Mouse (Mus musculus) forebrain, embryonic 11.5 days (tissue): ENCODE data around the gene Vcan. TPM values are rescaled to one million over a fixed set of nuclear protein-coding genes. Genes with fewer than 3 reads are reported as not detected.
A peak's percentile ranks its signal among the peaks of the same experiment; 100 is the strongest.
"Not testable (repeated sequence)": the region's sequence is repeated elsewhere in the genome, so short reads cannot be mapped to it uniquely, and the experiment has no call there.

Experiments used
- ATAC-seq: fragments of 200-750 bp; cut with Nextera tagmentation; replicated peaks from 2 replicates; pipeline ENCODE4 v1.8.0; 2017; ENCODE audit warnings: moderate TSS enrichment; ENCODE audit not compliant: low FRiP score
- DNase-seq: peaks from one replicate; pipeline ENCODE4 v3.0.0-alpha.2; 2017; ENCODE audit warnings: low spot score
- H3K27ac ChIP-seq: fragments of 300-500 bp; sonication (generic); 2 replicates; pipeline ENCODE4 v1.5.1; 2014; ENCODE audit warnings: low read depth, low read length
- H3K27me3 ChIP-seq: fragments of 300-500 bp; sonication (generic); 2 replicates; pipeline ENCODE4 v1.6.1; 2014; ENCODE audit warnings: mild to moderate bottlenecking, low read length, mixed read lengths; ENCODE audit not compliant: control insufficient read depth, insufficient read depth
- H3K36me3 ChIP-seq: fragments of 300-500 bp; sonication (generic); 2 replicates; pipeline ENCODE4 v1.6.1; 2014; ENCODE audit warnings: mild to moderate bottlenecking, low read length, moderate library complexity, mixed read lengths; ENCODE audit not compliant: control insufficient read depth, insufficient read depth
- H3K4me1 ChIP-seq: fragments of 300-500 bp; sonication (generic); replicated peaks from 2 replicates; pipeline ENCODE4 v1.6.1; 2014; ENCODE audit warnings: low read length, mixed read lengths; ENCODE audit not compliant: control insufficient read depth, insufficient read depth
- H3K4me2 ChIP-seq: fragments of 300-500 bp; sonication (generic); 2 replicates; pipeline ENCODE4 v1.6.1; 2014; ENCODE audit warnings: low read depth, mild to moderate bottlenecking, low read length, moderate library complexity, mixed read lengths; ENCODE audit not compliant: severe bottlenecking
- H3K4me3 ChIP-seq: fragments of 300-500 bp; sonication (generic); 2 replicates; pipeline ENCODE4 v1.5.1; 2014; ENCODE audit warnings: low read depth, low read length
- H3K9ac ChIP-seq: fragments of 300-500 bp; sonication (generic); 2 replicates; pipeline ENCODE4 v1.6.1; 2014; ENCODE audit warnings: low read length
- H3K9me3 ChIP-seq: fragments of 300-500 bp; sonication (generic); 2 replicates; pipeline ENCODE4 v1.6.1; 2016; ENCODE audit warnings: low read length, mixed read lengths; ENCODE audit not compliant: control insufficient read depth
- WGBS: fragments of 180-500 bp; shearing (Covaris S2); extraction: QIAGEN DNeasy Blood & Tissue Kit; methylation state at CpG from one replicate; pipeline ENCODE4 v1.1.7; 2014; 5-methylcytosine and 5-hydroxymethylcytosine counted together
- polyA plus RNA-seq: library from polyadenylated mRNA; unstranded; fragments of >200 nt; fragmentation: Nextera tagmentation; extraction: Ambion mirVana; gene quantifications from 2 replicates; pipeline ENCODE4 v1.2.1, GENCODE M21; 2014

The Vcan gene
- polyA plus RNA-seq, 1 experiment from 2014 or later: 59.5 TPM

- DNase-seq (no peak), ATAC-seq (no peak)
- no peak overlapping the region for H3K4me3 ChIP-seq
- no peak overlapping the region for H3K27ac ChIP-seq
- H3K36me3 ChIP-seq: no peaks in the 10 kb centered on the region
- H3K27me3 ChIP-seq: no peaks in the 10 kb centered on the region
- H3K4me2 ChIP-seq: no peak overlapping the region
- H3K4me1 ChIP-seq: no peaks in the 10 kb centered on the region
- WGBS: 95% methylated on average over 3 of the region's 3 CpGs
- no peak overlapping the region for H3K9ac ChIP-seq
- no peaks in the 10 kb centered on the region for H3K9me3 ChIP-seq
Measured at GRCm38 (mm10) chr13:89765966-89766365, 23.7 kb upstream of the Vcan start.

- no peak for ATAC-seq
- Histone ChIP-seq H3K27ac (no peak overlapping the region), H3K4me1 (no peaks in the 10 kb centered on the region), H3K9me3 (no peaks in the 10 kb centered on the region), H3K4me3 (no peak overlapping the region), H3K9ac (no peak overlapping the region), H3K36me3 (no peaks in the 10 kb centered on the region), H3K27me3 (no peaks in the 10 kb centered on the region), H3K4me2 (no peak overlapping the region)
- no peak for DNase-seq
- 88% methylated on average over 3 of the region's 3 CpGs for WGBS
Measured at GRCm38 (mm10) chr13:89762339-89762738, 20.0 kb upstream of the Vcan start.

- H3K36me3 ChIP-seq: no peaks in the 10 kb centered on the region
- ATAC-seq: no peak
- no peak overlapping the region for H3K4me2 ChIP-seq
- H3K4me3 ChIP-seq: no peak overlapping the region
- H3K9ac ChIP-seq: no peak overlapping the region
- no peaks in the 10 kb centered on the region for H3K27me3 ChIP-seq
- no peak overlapping the region for H3K27ac ChIP-seq
- no peaks in the 10 kb centered on the region for H3K9me3 ChIP-seq
- no peaks in the 10 kb centered on the region for H3K4me1 ChIP-seq
- DNase-seq: no peak
Measured at GRCm38 (mm10) chr13:89756347-89756746, 14.0 kb upstream of the Vcan start.

- not testable (repeated sequence) for H3K27ac ChIP-seq, H3K4me2 ChIP-seq, H3K9ac ChIP-seq, H3K9me3 ChIP-seq, H3K4me3 ChIP-seq, H3K36me3 ChIP-seq, ATAC-seq, DNase-seq, H3K27me3 ChIP-seq, H3K4me1 ChIP-seq
- WGBS: 13% methylated on average over 3 of the region's 3 CpGs
Measured at GRCm38 (mm10) chr13:89750562-89750961, 8.3 kb upstream of the Vcan start.

GRCm38 (mm10) chr13:89743201-89743600 is 892 bp upstream of the Vcan start:
- WGBS: 2% methylated on average over 8 of the region's 8 CpGs
- Histone ChIP-seq H3K27ac (0 out of 2 replicates have a peak overlapping the region, but pooled peaks have one; percentile 85), H3K27me3 (no peaks in the 10 kb centered on the region), H3K4me2 (peak overlapping the region; percentile 68), H3K9me3 (no peaks in the 10 kb centered on the region), H3K9ac (peak overlapping the region; percentile 79; the same call in 1 of the 2 replicates), H3K36me3 (no peaks in the 10 kb centered on the region), H3K4me1 (peaks cover 5% of the 10 kb centered on the region; the same call in 1 of the 2 replicates), H3K4me3 (peak overlapping the region; percentile 55)
- ATAC-seq (no peak), DNase-seq (no peak)

GRCm38 (mm10) chr13:89742686-89743200 is 434 bp upstream of the Vcan start:
- H3K4me2 ChIP-seq: peak overlapping the region; percentile 68
- H3K9ac ChIP-seq: peak overlapping the region; percentile 79
- WGBS: 0% methylated on average over 15 of the region's 15 CpGs
- DNase-seq: peak; percentile 70
- H3K4me3 ChIP-seq: peak overlapping the region; percentile 55
- peaks cover 5% of the 10 kb centered on the region; the same call in 1 of the 2 replicates for H3K4me1 ChIP-seq
- H3K9me3 ChIP-seq: no peaks in the 10 kb centered on the region
- peak overlapping the region; percentile 85 for H3K27ac ChIP-seq
- no peaks in the 10 kb centered on the region for H3K36me3 ChIP-seq
- ATAC-seq: no peak
- H3K27me3 ChIP-seq: no peaks in the 10 kb centered on the region

GRCm38 (mm10) chr13:89741116-89741551 is 1.2 kb downstream of the Vcan start:
- Histone ChIP-seq H3K36me3 (no peaks in the 10 kb centered on the region), H3K27me3 (no peaks in the 10 kb centered on the region), H3K4me1 (peaks cover 5% of the 10 kb centered on the region; the same call in 1 of the 2 replicates), H3K4me3 (peak overlapping the region; percentile 55), H3K4me2 (peak overlapping the region; percentile 68), H3K9ac (peak overlapping the region; percentile 79), H3K27ac (peak overlapping the region; percentile 85), H3K9me3 (no peaks in the 10 kb centered on the region)
- peak; percentile 57 for ATAC-seq
- WGBS: under 1% methylated on average over 14 of the region's 14 CpGs
- DNase-seq: peak; percentile 85

GRCm38 (mm10) chr13:89740243-89741115 is 1.8 kb downstream of the Vcan start:
- 0% methylated on average over 33 of the region's 33 CpGs for WGBS
- Histone ChIP-seq H3K4me2 (peak overlapping the region; percentile 68), H3K9ac (peak overlapping the region; percentile 79), H3K9me3 (no peaks in the 10 kb centered on the region), H3K4me3 (peak overlapping the region; percentile 55), H3K27ac (peak overlapping the region; percentile 85), H3K36me3 (no peaks in the 10 kb centered on the region), H3K27me3 (no peaks in the 10 kb centered on the region), H3K4me1 (peaks cover 3% of the 10 kb centered on the region; the same call in 1 of the 2 replicates)
- peak; percentile 94 for DNase-seq
- peak; percentile 85 for ATAC-seq
